Mouse (Mus musculus) neural tube, embryonic 15.5 days (tissue): ENCODE data around the gene Slc16a1. TPM values are rescaled to one million over a fixed set of nuclear protein-coding genes. Genes with fewer than 3 reads are reported as not detected.

Experiments used
- ATAC-seq: fragments of 200-750 bp; cut with Nextera tagmentation; 2 replicates; pipeline ENCODE4 v1.8.0; 2017; ENCODE audit warnings: mild to moderate bottlenecking, moderate TSS enrichment, moderate library complexity; ENCODE audit not compliant: low FRiP score
- H3K27ac ChIP-seq: fragments of 300-500 bp; sonication (generic); replicated peaks from 2 replicates; pipeline ENCODE4 v1.5.1; 2015; ENCODE audit warnings: mild to moderate bottlenecking, inconsistent platforms
- H3K27me3 ChIP-seq: fragments of 300-500 bp; sonication (generic); replicated peaks from 2 replicates; pipeline ENCODE4 v1.6.1; 2015; ENCODE audit warnings: inconsistent platforms
- H3K36me3 ChIP-seq: fragments of 300-500 bp; sonication (generic); 2 replicates; pipeline ENCODE4 v1.6.1; 2015; ENCODE audit warnings: inconsistent platforms
- H3K4me1 ChIP-seq: fragments of 300-500 bp; sonication (generic); 2 replicates; pipeline ENCODE4 v1.6.1; 2015; ENCODE audit warnings: inconsistent platforms
- H3K4me2 ChIP-seq: fragments of 300-500 bp; sonication (generic); 2 replicates; pipeline ENCODE4 v1.6.1; 2015; ENCODE audit warnings: inconsistent platforms, mild to moderate bottlenecking, moderate library complexity
- H3K4me3 ChIP-seq: fragments of 300-500 bp; sonication (generic); replicated peaks from 2 replicates; pipeline ENCODE4 v1.5.1; 2015; ENCODE audit warnings: mild to moderate bottlenecking, inconsistent platforms
- H3K9ac ChIP-seq: fragments of 300-500 bp; sonication (generic); replicated peaks from 2 replicates; pipeline ENCODE4 v1.6.1; 2015; ENCODE audit warnings: mild to moderate bottlenecking, inconsistent platforms
- H3K9me3 ChIP-seq: fragments of 300-500 bp; sonication (generic); replicated peaks from 2 replicates; pipeline ENCODE4 v1.6.1; 2016; ENCODE audit warnings: inconsistent platforms
- WGBS: fragments of 180-500 bp; shearing (Covaris S2); methylation state at CpG from one replicate; pipeline ENCODE4 v1.1.7; 2015; ENCODE audit warnings: mixed read lengths; 5-methylcytosine and 5-hydroxymethylcytosine counted together
- polyA plus RNA-seq: library from polyadenylated mRNA; unstranded; fragments of >200 nt; fragmentation: Nextera tagmentation; extraction: Ambion mirVana; gene quantifications from 2 replicates; pipeline ENCODE4 v1.2.1, GENCODE M21; 2015

Gene Slc16a1
- 10.5 and 16.8 TPM in 2 replicates for polyA plus RNA-seq

DNA sequence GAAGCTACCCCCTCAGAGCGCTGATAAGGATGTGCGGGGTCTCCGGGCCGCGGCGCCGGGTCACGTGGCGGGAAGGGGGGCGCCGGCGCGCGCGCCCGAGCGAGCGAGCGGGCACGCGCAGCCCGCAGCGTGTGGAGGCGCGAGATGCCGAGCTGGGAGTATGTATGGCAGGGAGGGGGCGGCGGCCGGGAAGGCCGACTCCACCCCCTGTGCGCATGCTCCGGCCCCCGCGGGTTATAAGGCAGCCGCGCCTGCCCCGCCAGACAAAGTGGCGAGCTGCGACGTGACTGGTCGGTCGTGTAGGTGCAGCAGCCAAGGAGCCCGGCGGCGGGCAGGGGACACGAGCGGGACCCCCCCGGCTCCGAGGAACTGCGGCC is at the start of gene Slc16a1:
TSS of gene Slc16a1 (plus strand) at position 266 of the 377 bp plus-strand sequence.
- Histone ChIP-seq H3K27ac (peak within 1 kb of the TSS; percentile 67), H3K9me3 (no peaks in the 10 kb centered on the region), H3K27me3 (no peaks in the 10 kb centered on the region), H3K9ac (peak within 1 kb of the TSS; percentile 69), H3K36me3 (no peaks in the 10 kb centered on the region), H3K4me2 (peak within 1 kb of the TSS; percentile 96), H3K4me3 (peak within 1 kb of the TSS; percentile 78), H3K4me1 (peaks cover 19% of the 10 kb centered on the region)
- peak; percentile 99 for ATAC-seq
- WGBS = under 1% methylated on average over 50 of the region's 50 CpGs

DNA sequence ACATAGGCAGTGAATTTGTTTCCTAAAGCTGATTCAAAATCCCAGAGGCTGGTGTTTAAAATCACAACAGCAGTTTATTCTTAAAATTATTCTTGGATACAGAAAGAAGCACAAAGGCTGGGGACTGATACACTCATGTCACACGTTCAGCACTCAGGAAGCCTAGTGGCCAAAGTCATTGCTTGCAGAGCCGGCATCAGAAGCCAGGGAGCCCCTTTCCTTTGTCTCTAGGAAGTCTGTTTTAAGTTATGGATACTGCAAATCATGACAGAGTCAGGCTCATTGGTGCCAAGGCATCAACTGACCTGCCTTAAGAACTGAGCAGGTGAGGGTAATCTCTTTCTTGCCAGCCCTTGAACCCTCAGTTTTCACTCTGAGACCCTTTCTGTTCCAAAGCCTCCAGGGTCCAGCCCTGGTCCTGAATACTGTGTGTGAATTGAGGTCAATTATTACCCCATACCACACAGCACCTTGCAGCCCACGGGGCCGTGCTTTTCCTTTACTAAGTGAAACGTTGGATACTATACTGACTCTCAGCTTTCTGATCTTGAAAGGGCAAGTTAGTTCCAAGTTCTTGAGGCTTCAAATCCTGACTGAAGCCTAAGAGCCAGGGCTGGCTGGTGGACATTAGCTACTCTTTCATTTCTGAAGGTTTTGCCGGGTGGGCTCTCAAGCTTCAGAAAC is 41.9 kb upstream of the Slc16a1 start:
- no peaks in the 10 kb centered on the region for H3K36me3 ChIP-seq
- H3K9me3 ChIP-seq = no peaks in the 10 kb centered on the region
- peak overlapping the region; percentile 7 for H3K4me2 ChIP-seq
- no peak for ATAC-seq
- H3K9ac ChIP-seq = no peak overlapping the region
- 70% methylated on average over 6 of the region's 6 CpGs for WGBS
- H3K27me3 ChIP-seq = no peaks in the 10 kb centered on the region
- 0 out of 2 replicates have a peak, but pooled peaks cover 3% of the 10 kb centered on the region for H3K4me1 ChIP-seq
- H3K27ac ChIP-seq = peak overlapping the region; percentile 51
- no peak overlapping the region for H3K4me3 ChIP-seq

DNA sequence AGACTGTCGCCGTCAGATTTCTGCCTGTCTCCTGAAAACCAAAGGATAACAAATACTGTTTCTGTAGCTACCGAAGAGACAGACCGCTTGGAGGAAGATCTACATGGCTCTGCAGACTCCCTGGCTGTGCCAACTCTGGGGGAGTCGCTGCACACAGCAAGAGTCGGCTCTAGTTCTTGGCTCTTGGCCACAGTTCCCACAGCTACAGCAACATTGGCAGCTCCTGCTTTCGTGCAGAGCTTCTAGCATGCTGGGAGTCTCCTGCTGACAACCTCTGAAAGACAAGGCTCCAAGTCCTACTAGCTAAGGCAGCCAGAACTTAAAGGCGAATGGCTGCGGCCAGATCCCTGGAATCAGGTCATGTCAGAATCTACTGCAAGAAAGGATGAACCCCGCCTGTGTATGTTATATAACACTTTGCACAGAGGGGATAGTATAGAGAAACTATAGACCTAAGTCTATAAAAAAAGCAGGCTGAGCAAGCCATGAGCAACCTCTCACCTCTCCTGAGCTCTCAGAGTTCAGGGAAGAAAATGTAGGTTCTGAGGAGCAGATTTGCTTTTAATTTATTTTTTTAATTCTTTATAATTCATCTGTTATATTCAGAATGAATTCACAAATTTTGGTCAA is 41.2 kb upstream of the Slc16a1 start:
- no peak overlapping the region for H3K4me3 ChIP-seq
- H3K9me3 ChIP-seq = no peaks in the 10 kb centered on the region
- 62% methylated on average over 10 of the region's 10 CpGs for WGBS
- no peaks in the 10 kb centered on the region for H3K27me3 ChIP-seq
- H3K36me3 ChIP-seq = no peaks in the 10 kb centered on the region
- H3K4me1 ChIP-seq = 0 out of 2 replicates have a peak, but pooled peaks cover 3% of the 10 kb centered on the region
- H3K9ac ChIP-seq = no peak overlapping the region
- H3K4me2 ChIP-seq = peak overlapping the region; percentile 7
- ATAC-seq = peak; percentile 69
- peak overlapping the region; percentile 51 for H3K27ac ChIP-seq

DNA sequence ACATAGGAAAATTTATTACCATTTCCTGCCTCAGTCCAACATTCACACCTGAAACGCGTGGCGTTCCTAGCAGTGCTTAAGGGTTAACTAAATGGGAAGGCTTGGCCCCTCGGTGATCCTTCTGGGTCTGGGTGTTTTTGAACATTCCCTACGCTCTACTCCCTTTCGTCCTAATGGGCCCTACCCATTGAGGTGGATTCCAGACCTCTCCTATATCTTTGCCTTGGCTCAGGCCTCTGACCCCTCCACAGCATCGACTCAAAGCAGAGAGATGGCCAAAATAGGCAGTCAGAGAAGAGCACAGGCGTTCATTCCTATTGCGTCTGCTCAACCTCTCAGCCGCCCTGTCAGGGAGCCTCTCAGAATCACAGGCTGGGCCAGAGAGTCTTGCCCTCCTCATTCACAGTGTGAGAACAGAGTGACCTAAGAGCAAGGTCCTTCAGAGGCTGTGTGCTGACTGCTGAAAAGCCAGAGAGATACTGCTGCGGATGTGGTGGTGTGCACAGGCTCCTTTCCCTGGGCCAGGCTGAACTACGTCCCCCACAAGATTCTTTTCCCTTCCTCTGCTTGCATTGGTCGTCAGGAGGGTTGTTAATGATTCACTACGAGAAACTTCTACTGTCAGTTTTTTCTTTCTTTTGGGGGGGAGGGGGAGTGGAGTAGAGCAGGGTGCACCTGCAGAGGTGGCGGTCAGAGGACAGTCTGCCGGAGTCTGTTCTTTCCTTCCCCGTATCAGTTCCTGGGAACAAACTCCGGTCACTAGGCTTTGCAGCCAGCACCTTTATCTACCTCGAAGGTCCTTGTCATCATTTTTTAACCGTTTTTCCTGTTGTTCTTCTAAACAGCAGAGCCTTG is 38.9 kb upstream of the Slc16a1 start:
- WGBS = 69% methylated on average over 20 of the region's 20 CpGs
- ATAC-seq = no peak
- Histone ChIP-seq H3K4me1 (0 out of 2 replicates have a peak, but pooled peaks cover 3% of the 10 kb centered on the region), H3K9ac (no peak overlapping the region), H3K4me3 (no peak overlapping the region), H3K27ac (no peak overlapping the region), H3K27me3 (no peaks in the 10 kb centered on the region), H3K36me3 (no peaks in the 10 kb centered on the region), H3K9me3 (no peaks in the 10 kb centered on the region), H3K4me2 (no peak overlapping the region)

DNA sequence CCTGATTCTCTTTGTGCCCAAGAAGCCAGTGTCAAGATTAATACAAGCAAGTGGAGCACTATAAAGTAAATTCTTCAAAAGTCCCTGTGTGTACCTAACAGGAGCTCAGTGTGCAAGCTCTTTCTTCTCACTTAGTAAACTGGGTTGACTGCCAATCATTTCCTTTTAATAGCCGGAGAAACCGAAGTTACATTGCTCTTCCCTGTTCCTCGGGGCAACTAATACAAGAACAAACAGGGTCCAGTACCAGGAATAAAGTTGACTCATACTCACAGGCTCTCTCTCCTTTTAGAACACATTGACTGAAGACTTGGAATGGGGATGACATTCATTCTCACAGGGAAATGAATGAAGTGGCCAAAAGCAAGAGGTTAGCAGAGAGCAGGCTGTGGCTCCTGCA is 37.8 kb upstream of the Slc16a1 start:
- no peak for ATAC-seq
- Histone ChIP-seq H3K27ac (no peak overlapping the region), H3K4me3 (no peak overlapping the region), H3K36me3 (no peaks in the 10 kb centered on the region), H3K4me2 (no peak overlapping the region), H3K9ac (no peak overlapping the region), H3K27me3 (no peaks in the 10 kb centered on the region), H3K9me3 (no peaks in the 10 kb centered on the region), H3K4me1 (0 out of 2 replicates have a peak, but pooled peaks cover 3% of the 10 kb centered on the region)
- 85% methylated on average over 3 of the region's 3 CpGs for WGBS

DNA sequence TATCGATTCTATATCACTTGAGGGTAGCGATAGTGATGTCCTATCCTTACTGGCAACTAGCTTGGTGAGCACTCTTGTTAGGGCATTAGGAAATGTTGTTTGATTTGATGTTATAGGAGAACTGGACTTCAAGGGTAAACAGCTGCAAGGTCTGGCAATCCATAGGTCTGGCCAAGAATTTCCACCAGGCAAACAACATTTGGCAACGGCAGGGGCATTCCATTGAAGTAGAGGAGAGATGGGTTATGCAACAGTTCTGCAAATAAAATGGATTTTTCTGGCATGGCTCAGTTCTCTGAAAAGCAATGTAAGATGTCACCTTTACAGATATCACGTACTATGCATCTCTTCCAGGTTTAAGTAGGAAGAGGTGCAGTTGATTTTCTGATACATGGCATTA is 36.8 kb upstream of the Slc16a1 start:
- ATAC-seq = no peak
- H3K4me3 ChIP-seq = no peak overlapping the region
- H3K36me3 ChIP-seq = no peaks in the 10 kb centered on the region
- H3K27me3 ChIP-seq = no peaks in the 10 kb centered on the region
- 0 out of 2 replicates have a peak, but pooled peaks cover 3% of the 10 kb centered on the region for H3K4me1 ChIP-seq
- H3K4me2 ChIP-seq = no peak overlapping the region
- H3K27ac ChIP-seq = no peak overlapping the region
- WGBS = 92% methylated on average over 4 of the region's 4 CpGs
- H3K9ac ChIP-seq = no peak overlapping the region
- H3K9me3 ChIP-seq = no peaks in the 10 kb centered on the region

DNA sequence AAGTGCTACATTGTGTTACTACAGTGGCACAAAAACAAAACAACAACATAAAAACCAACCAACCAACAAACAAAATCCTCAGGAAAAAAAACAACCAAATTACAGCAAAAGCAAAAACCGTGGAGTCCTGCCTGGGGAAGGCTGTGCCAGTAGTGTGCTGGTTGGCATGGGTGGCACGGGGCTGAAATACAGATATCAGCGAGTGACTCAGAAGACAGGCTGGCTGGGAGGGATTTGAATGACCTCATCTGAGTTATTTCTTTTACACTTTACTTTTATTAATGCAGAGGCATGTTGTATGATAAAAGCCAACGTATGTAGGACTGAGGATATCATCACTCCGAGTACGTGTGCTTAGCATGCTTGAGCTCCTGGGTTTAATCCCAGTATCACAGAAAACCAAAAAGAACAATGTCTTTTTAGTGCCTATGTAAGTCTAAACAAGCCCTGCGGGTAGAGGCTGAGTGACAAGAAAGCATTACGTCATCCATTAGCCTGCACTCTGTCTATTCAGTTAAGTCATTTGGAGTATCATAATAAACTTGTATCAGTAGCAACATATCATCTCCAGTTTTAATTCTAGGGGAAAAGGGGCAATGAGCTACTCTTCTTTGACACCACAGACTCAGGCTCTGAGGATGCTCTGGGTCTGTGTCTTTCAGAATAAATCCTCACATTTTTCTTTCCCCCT is 28.6 kb upstream of the Slc16a1 start:
- no peak for ATAC-seq
- no peak overlapping the region for H3K4me2 ChIP-seq
- H3K27me3 ChIP-seq = no peaks in the 10 kb centered on the region
- H3K4me3 ChIP-seq = no peak overlapping the region
- H3K9me3 ChIP-seq = no peaks in the 10 kb centered on the region
- WGBS = 85% methylated on average over 8 of the region's 8 CpGs
- H3K9ac ChIP-seq = no peak overlapping the region
- no peaks in the 10 kb centered on the region for H3K4me1 ChIP-seq
- H3K27ac ChIP-seq = no peak overlapping the region
- H3K36me3 ChIP-seq = no peaks in the 10 kb centered on the region

DNA sequence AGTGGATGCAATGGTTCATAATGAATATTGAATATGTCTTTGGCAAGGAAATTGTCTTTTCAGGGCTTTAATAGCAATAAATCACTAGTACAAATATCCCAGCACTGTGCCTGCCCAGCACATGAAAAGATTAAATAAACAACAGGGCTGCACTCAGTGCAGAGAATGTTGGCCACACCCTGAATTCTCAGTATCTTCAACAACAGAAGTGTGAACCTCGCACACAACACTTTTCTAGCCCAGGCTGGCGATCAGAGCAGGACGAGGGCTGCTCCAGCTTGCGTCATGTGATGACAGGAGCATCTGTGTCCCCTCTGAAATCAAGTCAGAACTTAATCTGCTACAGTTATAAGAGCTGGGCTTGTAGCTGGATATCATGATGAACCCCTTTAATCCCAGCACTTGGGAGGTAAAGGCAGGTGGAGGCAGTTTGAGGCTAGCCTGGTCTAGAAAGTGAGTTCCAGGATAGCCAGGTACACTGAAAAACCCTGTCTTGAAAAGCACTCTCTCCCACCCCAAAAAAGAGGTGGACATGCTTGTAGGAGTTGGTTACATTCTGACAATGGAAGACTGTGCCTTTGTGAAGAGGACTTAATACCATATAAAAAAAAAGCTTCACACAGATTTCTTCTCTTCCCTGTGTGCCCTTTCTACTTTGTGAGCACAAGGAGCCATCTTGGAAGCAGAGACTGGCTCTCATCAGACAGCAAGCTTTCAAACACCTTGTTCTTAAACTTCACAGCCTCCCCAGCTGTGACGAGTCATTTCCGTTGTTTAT is 27.8 kb upstream of the Slc16a1 start:
- ATAC-seq = no peak
- Histone ChIP-seq H3K36me3 (no peaks in the 10 kb centered on the region), H3K4me2 (no peak overlapping the region), H3K27ac (no peak overlapping the region), H3K9ac (no peak overlapping the region), H3K4me3 (no peak overlapping the region), H3K4me1 (0 out of 2 replicates have a peak, but pooled peaks cover under 1% of the 10 kb centered on the region), H3K27me3 (no peaks in the 10 kb centered on the region), H3K9me3 (no peaks in the 10 kb centered on the region)
- 74% methylated on average over 6 of the region's 6 CpGs for WGBS

DNA sequence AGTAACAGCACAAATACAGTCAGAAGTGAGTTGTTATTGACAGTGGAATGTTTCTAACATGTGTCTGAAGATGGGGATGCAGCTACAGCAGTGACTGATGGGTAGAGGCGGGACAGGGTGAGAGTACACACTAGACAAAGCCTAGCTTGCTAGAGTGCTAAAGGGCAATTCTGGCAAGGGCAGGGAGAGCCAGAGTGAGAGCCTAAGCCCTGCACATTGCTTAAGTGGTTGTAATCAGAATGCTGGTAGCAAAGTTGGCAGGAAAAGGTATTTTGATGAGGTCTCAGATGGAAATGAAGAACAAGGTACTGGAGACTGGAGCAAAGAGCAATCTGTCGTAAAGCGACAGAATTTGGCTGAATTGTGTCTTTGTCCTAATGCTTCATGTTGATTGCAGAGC is 26.5 kb upstream of the Slc16a1 start:
- no peak overlapping the region for H3K4me3 ChIP-seq
- no peak for ATAC-seq
- peaks cover 7% of the 10 kb centered on the region; the same call in 1 of the 2 replicates for H3K4me1 ChIP-seq
- H3K9ac ChIP-seq = no peak overlapping the region
- H3K4me2 ChIP-seq = no peak overlapping the region
- 94% methylated on average over 3 of the region's 3 CpGs for whole genome bisulfite sequencing
- no peaks in the 10 kb centered on the region for H3K9me3 ChIP-seq
- H3K27ac ChIP-seq = no peak overlapping the region
- no peaks in the 10 kb centered on the region for H3K27me3 ChIP-seq
- no peaks in the 10 kb centered on the region for H3K36me3 ChIP-seq

DNA sequence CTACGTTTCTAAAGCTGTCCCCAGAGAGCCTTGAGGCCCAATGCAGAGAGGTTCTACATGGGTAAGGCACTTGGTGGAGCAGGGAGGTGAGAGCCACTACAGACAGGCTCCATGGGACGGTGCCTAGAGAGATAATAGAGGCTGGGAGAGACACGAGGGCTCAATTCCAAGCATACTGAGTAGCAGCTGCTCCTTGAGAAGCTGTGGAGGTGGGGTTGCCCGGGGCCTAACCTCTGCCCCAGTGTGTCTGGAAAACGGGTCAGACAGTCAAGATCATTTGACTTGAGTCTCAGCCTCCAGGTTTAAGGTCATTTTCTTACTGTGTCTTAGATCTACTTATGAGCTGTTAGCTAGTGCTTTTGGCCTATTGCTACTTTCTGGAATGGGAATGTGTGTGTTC is 25.4 kb upstream of the Slc16a1 start:
- no peak overlapping the region for H3K27ac ChIP-seq
- no peak for ATAC-seq
- H3K9me3 ChIP-seq = no peaks in the 10 kb centered on the region
- no peaks in the 10 kb centered on the region for H3K27me3 ChIP-seq
- H3K4me1 ChIP-seq = peaks cover 7% of the 10 kb centered on the region; the same call in 1 of the 2 replicates
- H3K4me2 ChIP-seq = no peak overlapping the region
- H3K36me3 ChIP-seq = no peaks in the 10 kb centered on the region
- no peak overlapping the region for H3K4me3 ChIP-seq
- no peak overlapping the region for H3K9ac ChIP-seq
- 77% methylated on average over 5 of the region's 5 CpGs for WGBS
